Mouse (Mus musculus) lung, adult 2 months (tissue): ENCODE measurements around the gene Fignl2.

Source experiments
- CTCF ChIP-seq: fragments of 200-500 bp; IDR thresholded peaks from 2 replicates; pipeline ENCODE4 v1.5.1; 2011; ENCODE audit warnings: mild to moderate bottlenecking, low read length, control low read depth; ENCODE audit not compliant: insufficient read depth
- POLR2A ChIP-seq: fragments of 200-500 bp; IDR thresholded peaks from 2 replicates; pipeline ENCODE4 v1.6.1; 2011; ENCODE audit warnings: low read depth, mild to moderate bottlenecking, control low read depth, low read length, borderline replicate concordance; ENCODE audit errors: extremely low read depth

DNA sequence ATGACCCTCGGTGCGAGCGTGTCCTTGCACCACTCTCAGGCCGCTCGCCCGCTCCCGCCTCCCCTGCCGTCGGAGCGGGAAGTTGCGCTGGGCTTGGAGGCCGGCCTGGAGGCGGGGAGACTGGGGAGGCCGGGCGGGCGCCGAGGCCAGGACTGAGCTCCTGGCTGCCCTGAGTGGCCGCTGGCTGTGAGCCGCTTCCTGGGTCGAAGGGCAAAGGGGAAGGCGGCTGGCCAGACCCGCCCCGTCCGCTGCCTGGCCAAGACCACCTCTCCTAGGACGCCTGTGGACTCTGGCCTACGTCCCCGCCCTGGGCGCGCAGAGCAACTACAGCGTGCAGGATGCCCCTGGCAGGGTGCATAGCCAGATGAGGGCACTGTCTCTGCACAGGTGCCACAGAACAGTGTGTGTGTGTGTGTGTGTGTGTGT, 377 bp upstream of the Fignl2 start:
- TF ChIP-seq POLR2A (peak; percentile 39; the same call in 1 of the 2 replicates), CTCF (no peak)
